In genomic region chr15:91191412-91192222, GRCm38 (mm10) we compare ENCODE assay signal across 8 mouse cellular contexts. TPM values are rescaled to one million over a fixed set of nuclear protein-coding genes. Genes with fewer than 3 reads are reported as not detected.
A peak's percentile ranks its signal among the peaks of the same experiment; 100 is the strongest.
DNase-seq lines count a peak whose midpoint lies in the region; ATAC-seq lines count a peak whose summit lies in the region.

Abcd2 (minus strand) TSS chr15:91191799.

- no peaks in the 10 kb centered on the region for H3K27me3 ChIP-seq in hindbrain, embryonic 16.5 days (replicated peaks; ENCODE audit: control insufficient read depth, insufficient read depth, low read length)

- under 1% methylated on average over 22 of the region's 22 CpGs for WGBS in hindbrain, embryonic 16.5 days

- peak; percentile 70 for DNase-seq in adrenal gland, postnatal 25 days
- peak; percentile 90 for DNase-seq in embryo, embryonic 10 days (ENCODE audit: low spot score)
- DNase-seq in gastrocnemius, adult 8-10 months (ENCODE audit: low spot score in 2 of 2) = peak; percentile 56 to 72
- peak; percentile 59 to 80 for DNase-seq in left cerebral cortex, adult 18-20 months (ENCODE audit: low spot score in 2 of 2)
- peak; percentile 83 for DNase-seq in lung, postnatal 36 days
- peak; percentile 84 for DNase-seq in retina, embryonic 14.5 days (ENCODE audit: low spot score)
- no peak for DNase-seq in natural killer cell, adult 2 months (ENCODE audit: low spot score in 2 of 2)

- H3K9ac ChIP-seq in hindbrain, embryonic 16.5 days (ENCODE audit: low read depth, low read length) = peak within 1 kb of the TSS; percentile 69

- peak; percentile 96 for ATAC-seq in hindbrain, embryonic 16.5 days

- H3K27ac ChIP-seq in hindbrain, embryonic 16.5 days (ENCODE audit: low read depth, low read length) = peak within 1 kb of the TSS; percentile 86

- peak within 1 kb of the TSS; percentile 56 for H3K4me3 ChIP-seq in hindbrain, embryonic 16.5 days (ENCODE audit: low read length)

- H3K4me1 ChIP-seq in hindbrain, embryonic 16.5 days (ENCODE audit: control insufficient read depth, insufficient read depth, low read depth, low read length) = peaks cover 8% of the 10 kb centered on the region

- H3K9me3 ChIP-seq in hindbrain, embryonic 16.5 days (ENCODE audit: control insufficient read depth, low read length) = no peaks in the 10 kb centered on the region

- H3K4me2 ChIP-seq in hindbrain, embryonic 16.5 days (ENCODE audit: low read length) = peak within 1 kb of the TSS; percentile 86

- H3K36me3 ChIP-seq in hindbrain, embryonic 16.5 days (ENCODE audit: control insufficient read depth, insufficient read depth, low read length) = no peaks in the 10 kb centered on the region

RNA-seq across cellular contexts. Expression of gene Abcd2, which starts in this region (rescaled TPM):
- 8.7 and 10.5 TPM in 2 replicates for total RNA-seq in adrenal gland, postnatal 25 days (2021)
- 10 to 100 TPM; 16.7 to 20.6 (median 19.1) TPM for total RNA-seq in gastrocnemius, adult 8-10 months (2022)
- 8.0 and 8.4 TPM in 2 replicates for polyA plus RNA-seq in hindbrain, embryonic 16.5 days (2015; fragmentation: Nextera tagmentation; extraction: Ambion mirVana)
- 10 to 100 TPM; 22.7 to 26.3 TPM for total RNA-seq in left cerebral cortex, adult 18-20 months (2021)

Comparison
In these comparisons a context has a peak if more than half of its experiments do, and no peak if none do; other contexts are left out.
1. DNase-seq: peak in adrenal gland, postnatal 25 days (single experiment), embryo, embryonic 10 days (single experiment), gastrocnemius, adult 8-10 months (2 of 2), left cerebral cortex, adult 18-20 months (2 of 2), lung, postnatal 36 days (single experiment) and retina, embryonic 14.5 days (single experiment); none in natural killer cell, adult 2 months (0 of 2).